Mouse (Mus musculus) spleen, adult 2 months (tissue): Measurements from ENCODE around the gene Tgfbi.

Experiments
- CTCF ChIP-seq: fragments of 200-500 bp; IDR thresholded peaks from 2 replicates; pipeline ENCODE4 v1.5.1; 2011; ENCODE audit warnings: mild to moderate bottlenecking, inconsistent platforms; ENCODE audit not compliant: insufficient read depth, insufficient read length, insufficient replicate concordance; ENCODE audit errors: extremely low read depth
- POLR2A ChIP-seq: fragments of 200-500 bp; IDR thresholded peaks from 2 replicates; pipeline ENCODE4 v1.6.1; 2011; ENCODE audit warnings: low read depth, low read length, inconsistent platforms

DNA sequence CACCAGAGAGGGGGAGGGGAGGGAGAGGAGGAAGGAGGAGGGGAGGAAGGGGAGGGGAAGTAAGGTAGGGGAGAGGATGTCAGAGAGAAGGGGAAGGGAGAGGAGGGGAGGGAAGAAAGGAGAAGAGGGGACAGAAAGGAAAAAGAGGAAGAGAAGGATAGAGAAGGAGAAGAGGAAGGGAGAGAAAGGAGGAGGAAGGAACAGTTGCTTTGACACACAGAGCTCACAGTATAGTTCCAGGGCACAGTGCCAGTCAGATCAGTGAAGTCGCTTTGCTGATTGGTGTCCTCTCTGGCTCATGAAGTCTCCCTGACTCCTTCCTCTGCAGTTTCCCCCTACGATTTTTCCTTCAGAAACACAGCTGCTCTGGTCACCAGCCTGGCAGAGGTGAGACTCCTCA, 17.4 kb upstream of the Tgfbi start:
- TF ChIP-seq CTCF (no peak), POLR2A (no peak)
